Mouse (Mus musculus) embryonic facial prominence, embryonic 11.5 days (tissue): ENCODE data around the gene Trove2. TPM values are rescaled to one million over a fixed set of nuclear protein-coding genes. Genes with fewer than 3 reads are reported as not detected.

ENCODE experiments used
- ATAC-seq: fragments of 200-750 bp; cut with Nextera tagmentation; replicated peaks from 2 replicates; pipeline ENCODE4 v1.8.0; 2017; ENCODE audit warnings: low read depth; ENCODE audit not compliant: insufficient number of reproducible peaks, low FRiP score, low TSS enrichment
- DNase-seq: peaks from one replicate; pipeline ENCODE4 v3.0.0-alpha.2; 2015; ENCODE audit warnings: low spot score
- H3K27ac ChIP-seq: fragments of 300-500 bp; sonication (generic); replicated peaks from 2 replicates; pipeline ENCODE4 v1.5.1; 2014; ENCODE audit warnings: mild to moderate bottlenecking, low read depth, low read length, control low read depth
- H3K27me3 ChIP-seq: fragments of 300-500 bp; sonication (generic); 2 replicates; pipeline ENCODE4 v1.6.1; 2014; ENCODE audit warnings: mild to moderate bottlenecking, low read length, moderate library complexity, mixed read lengths; ENCODE audit not compliant: control insufficient read depth, insufficient read depth
- H3K36me3 ChIP-seq: fragments of 300-500 bp; sonication (generic); replicated peaks from 2 replicates; pipeline ENCODE4 v1.6.1; 2014; ENCODE audit warnings: low read depth, mild to moderate bottlenecking, low read length, moderate library complexity, mixed read lengths; ENCODE audit not compliant: control insufficient read depth, insufficient read depth
- H3K4me1 ChIP-seq: fragments of 300-500 bp; sonication (generic); 2 replicates; pipeline ENCODE4 v1.6.1; 2014; ENCODE audit warnings: low read length, mixed read lengths; ENCODE audit not compliant: control insufficient read depth, insufficient read depth
- H3K4me2 ChIP-seq: fragments of 300-500 bp; sonication (generic); 2 replicates; pipeline ENCODE4 v1.6.1; 2014; ENCODE audit warnings: low read depth, mild to moderate bottlenecking, control low read depth, low read length, moderate library complexity
- H3K4me3 ChIP-seq: fragments of 300-500 bp; sonication (generic); 2 replicates; pipeline ENCODE4 v1.5.1; 2014; ENCODE audit warnings: low read depth, low read length, control low read depth
- H3K9ac ChIP-seq: fragments of 300-500 bp; sonication (generic); replicated peaks from 2 replicates; pipeline ENCODE4 v1.6.1; 2014; ENCODE audit warnings: mild to moderate bottlenecking, control low read depth, low read length
- H3K9me3 ChIP-seq: fragments of 300-500 bp; sonication (generic); replicated peaks from 2 replicates; pipeline ENCODE4 v1.6.1; 2016; ENCODE audit warnings: mild to moderate bottlenecking, low read length, inconsistent platforms, mixed read lengths; ENCODE audit not compliant: control insufficient read depth
- WGBS: fragments of 180-500 bp; shearing (Covaris S2); extraction: QIAGEN DNeasy Blood & Tissue Kit; methylation state at CpG from one replicate; pipeline ENCODE4 v1.1.7; 2014; 5-methylcytosine and 5-hydroxymethylcytosine counted together
- polyA plus RNA-seq: library from polyadenylated mRNA; unstranded; fragments of >200 nt; fragmentation: Nextera tagmentation; extraction: Ambion mirVana; gene quantifications from 2 replicates; pipeline ENCODE4 v1.2.1, GENCODE M21; 2014

Trove2 gene
- polyA plus RNA-seq: 31.0 and 31.6 TPM in 2 replicates

DNA sequence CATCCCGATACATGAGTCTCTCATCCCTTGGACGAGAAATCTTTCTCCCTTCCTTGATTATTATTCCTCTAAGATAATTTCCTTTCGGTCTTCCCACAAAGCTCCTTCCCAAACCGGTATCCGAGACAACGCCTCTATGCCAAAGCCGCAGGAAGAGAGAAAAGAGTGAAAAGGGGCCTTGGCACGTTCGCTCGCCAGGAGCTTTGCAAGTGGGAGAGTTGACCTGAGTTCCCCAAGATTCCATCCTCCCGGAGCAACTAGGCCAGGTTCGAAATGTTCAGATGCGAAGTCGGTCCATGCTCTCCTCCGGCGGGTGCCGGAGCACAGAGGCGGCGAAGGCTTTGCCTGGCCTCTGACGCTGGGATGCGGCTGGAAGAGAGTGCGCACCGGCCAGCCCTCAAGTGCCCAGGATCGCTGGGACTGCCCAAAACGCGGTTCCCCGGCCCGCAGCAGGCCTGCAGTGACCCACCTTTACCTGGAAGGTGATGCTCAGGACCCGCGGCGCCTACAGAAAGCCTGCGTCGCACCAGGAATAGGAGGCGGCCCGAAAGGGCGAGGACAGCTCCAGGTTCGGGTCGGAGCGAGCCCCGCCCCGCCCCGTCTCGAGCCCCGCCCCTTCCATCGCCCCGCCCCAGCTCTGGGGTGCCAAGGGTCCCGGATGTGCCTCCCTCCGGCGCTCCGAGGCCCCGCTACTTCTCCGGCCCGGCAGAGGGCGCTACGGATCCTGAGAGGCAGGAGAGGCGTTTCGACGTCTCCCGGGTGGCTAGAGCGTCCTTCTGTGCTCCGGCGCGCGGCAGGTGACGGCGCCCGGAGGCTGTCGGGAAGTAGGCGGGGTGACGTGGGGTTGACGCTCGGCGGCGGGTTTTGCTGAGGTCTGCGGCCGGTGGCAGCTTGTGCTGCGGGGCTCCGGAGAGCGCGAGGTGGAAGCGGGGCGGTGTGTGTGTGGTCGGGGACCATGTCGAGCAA is at the start of gene Trove2, which contains the start of gene Uchl5:
Gene Trove2 (minus strand): TSS at position 623 of the 966 bp plus-strand sequence.
Gene Uchl5 (plus strand): TSS at position 827 of the 966 bp plus-strand sequence.
- Histone ChIP-seq H3K9me3 (no peaks in the 10 kb centered on the region), H3K4me3 (peak within 1 kb of the TSS; percentile 87), H3K36me3 (no peaks in the 10 kb centered on the region), H3K4me2 (peak within 1 kb of the TSS; percentile 60), H3K9ac (peak within 1 kb of the TSS; percentile 82), H3K27ac (peak within 1 kb of the TSS; percentile 52), H3K4me1 (no peaks in the 10 kb centered on the region), H3K27me3 (no peaks in the 10 kb centered on the region)
- whole genome bisulfite sequencing: under 1% methylated on average over 74 of the region's 84 CpGs
- peak; percentile 97 for DNase-seq
- ATAC-seq: peak; percentile 97

GRCm38 (mm10) chr1:143822677-143823076 is 45.8 kb upstream of the Trove2 start:
- Histone ChIP-seq H3K4me1 (no peaks in the 10 kb centered on the region), H3K4me2 (no peak overlapping the region), H3K9me3 (no peaks in the 10 kb centered on the region), H3K9ac (no peak overlapping the region), H3K27ac (no peak overlapping the region), H3K27me3 (no peaks in the 10 kb centered on the region), H3K4me3 (no peak overlapping the region), H3K36me3 (no peaks in the 10 kb centered on the region)
- WGBS: 88% methylated on average over 3 of the region's 3 CpGs
- no peak for ATAC-seq
- DNase-seq: no peak

DNA sequence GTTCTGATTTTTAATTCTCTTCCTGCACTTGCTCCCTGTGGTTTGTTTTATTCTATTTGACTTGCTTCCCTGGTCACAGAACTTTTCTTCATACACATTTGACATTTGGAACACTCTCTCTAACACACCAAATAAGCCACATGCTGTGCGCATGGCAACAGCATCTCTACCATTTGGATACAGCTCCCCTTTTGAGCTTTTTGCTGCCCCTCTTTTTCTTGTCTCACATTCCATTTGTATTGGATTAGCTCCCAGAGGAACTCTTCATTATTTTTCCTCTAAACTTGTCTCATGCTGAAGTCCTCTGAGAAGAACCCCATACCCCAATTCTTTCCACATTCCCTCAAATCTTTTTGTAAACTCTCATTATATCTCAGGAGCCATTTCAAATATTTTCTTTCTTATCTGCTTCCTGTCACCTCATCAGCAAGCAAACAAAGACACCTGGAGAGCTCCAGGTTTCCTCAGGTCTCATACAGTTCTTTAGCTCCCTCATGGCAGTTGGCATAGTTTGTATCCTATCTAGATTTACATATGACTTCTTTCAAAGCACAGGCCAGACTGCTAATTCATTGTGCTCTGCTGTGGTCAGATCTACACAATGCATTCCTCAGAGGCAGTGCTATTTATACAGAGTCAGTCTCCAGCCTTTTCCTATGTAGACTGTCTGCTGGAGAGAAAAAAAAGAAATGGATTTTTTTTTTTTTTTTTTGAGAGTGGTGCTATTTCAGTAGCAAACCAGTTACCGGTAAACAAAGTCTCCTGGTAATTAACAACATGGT is 43.4 kb upstream of the Trove2 start:
- H3K9me3 ChIP-seq: no peaks in the 10 kb centered on the region
- no peaks in the 10 kb centered on the region for H3K36me3 ChIP-seq
- H3K4me2 ChIP-seq: no peak overlapping the region
- H3K27ac ChIP-seq: no peak overlapping the region
- no peaks in the 10 kb centered on the region for H3K27me3 ChIP-seq
- WGBS: 79% methylated on average over 2 of the region's 2 CpGs
- H3K4me1 ChIP-seq: no peaks in the 10 kb centered on the region
- H3K9ac ChIP-seq: no peak overlapping the region
- no peak overlapping the region for H3K4me3 ChIP-seq
- ATAC-seq (peak; percentile 83; the same call in 1 of the 2 replicates), DNase-seq (no peak)

- 45% methylated on average over 7 of the region's 7 CpGs for WGBS
- Histone ChIP-seq H3K4me2 (no peak overlapping the region), H3K9ac (no peak overlapping the region), H3K4me1 (no peaks in the 10 kb centered on the region), H3K27me3 (no peaks in the 10 kb centered on the region), H3K36me3 (no peaks in the 10 kb centered on the region), H3K27ac (no peak overlapping the region), H3K9me3 (no peaks in the 10 kb centered on the region), H3K4me3 (no peak overlapping the region)
- ATAC-seq (peak; percentile 92), DNase-seq (peak; percentile 79)
Measured at GRCm38 (mm10) chr1:143813676-143814360, 37.0 kb upstream of the Trove2 start.

DNA sequence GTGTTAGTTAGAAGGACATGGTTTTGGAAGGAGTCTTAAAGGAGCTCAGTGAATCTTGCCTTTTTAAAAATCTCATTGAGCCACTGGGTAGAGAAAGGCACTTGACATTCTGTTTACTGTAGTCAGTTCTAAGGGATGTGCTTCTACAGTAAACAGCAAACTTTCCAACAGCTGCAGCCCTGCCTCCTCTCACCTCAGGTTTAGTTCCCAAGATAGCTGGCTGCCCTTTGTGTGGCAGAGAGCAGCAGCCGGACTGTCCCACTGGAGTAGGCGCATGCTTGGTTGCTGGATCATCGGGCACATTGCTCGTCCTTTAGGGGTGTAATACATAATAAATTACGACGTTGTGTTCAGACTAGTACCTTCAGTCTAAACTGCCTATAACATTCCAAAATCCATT is 32.2 kb upstream of the Trove2 start:
- no peaks in the 10 kb centered on the region for H3K4me1 ChIP-seq
- ATAC-seq: no peak
- no peaks in the 10 kb centered on the region for H3K27me3 ChIP-seq
- no peak overlapping the region for H3K4me3 ChIP-seq
- H3K36me3 ChIP-seq: no peaks in the 10 kb centered on the region
- H3K27ac ChIP-seq: no peak overlapping the region
- WGBS: 90% methylated on average over 6 of the region's 6 CpGs
- DNase-seq: no peak
- no peaks in the 10 kb centered on the region for H3K9me3 ChIP-seq
- H3K9ac ChIP-seq: no peak overlapping the region
- H3K4me2 ChIP-seq: no peak overlapping the region

- no peak overlapping the region for H3K4me3 ChIP-seq
- H3K9me3 ChIP-seq: no peaks in the 10 kb centered on the region
- no peak overlapping the region for H3K9ac ChIP-seq
- H3K27me3 ChIP-seq: no peaks in the 10 kb centered on the region
- WGBS: 46% methylated on average over 4 of the region's 4 CpGs
- H3K27ac ChIP-seq: no peak overlapping the region
- ATAC-seq (peak; percentile 83; the same call in 1 of the 2 replicates), DNase-seq (peak; percentile 91)
- no peaks in the 10 kb centered on the region for H3K4me1 ChIP-seq
- no peak overlapping the region for H3K4me2 ChIP-seq
- H3K36me3 ChIP-seq: no peaks in the 10 kb centered on the region
Measured at GRCm38 (mm10) chr1:143803537-143803936, 26.7 kb upstream of the Trove2 start.

- peak; percentile 45 for DNase-seq
- no peak for ATAC-seq
Measured at GRCm38 (mm10) chr1:143788584-143789227, 11.8 kb upstream of the Trove2 start.

More at GRCm38 (mm10) chr1:143788584-143789227, 11.8 kb upstream of the Trove2 start:
- H3K4me2 ChIP-seq: no peak overlapping the region
- no peaks in the 10 kb centered on the region; the same call in 1 of the 2 replicates for H3K36me3 ChIP-seq
- H3K9ac ChIP-seq: no peak overlapping the region
- WGBS: 73% methylated on average over 2 of the region's 2 CpGs
- H3K4me3 ChIP-seq: no peak overlapping the region
- no peaks in the 10 kb centered on the region for H3K27me3 ChIP-seq
- no peaks in the 10 kb centered on the region for H3K4me1 ChIP-seq
- no peaks in the 10 kb centered on the region for H3K9me3 ChIP-seq
- no peak overlapping the region for H3K27ac ChIP-seq
